Mouse (Mus musculus): Measurements from ENCODE around the gene Rad50.
A peak's percentile ranks its signal among the peaks of the same experiment; 100 is the strongest.

Rad50 gene

DNA sequence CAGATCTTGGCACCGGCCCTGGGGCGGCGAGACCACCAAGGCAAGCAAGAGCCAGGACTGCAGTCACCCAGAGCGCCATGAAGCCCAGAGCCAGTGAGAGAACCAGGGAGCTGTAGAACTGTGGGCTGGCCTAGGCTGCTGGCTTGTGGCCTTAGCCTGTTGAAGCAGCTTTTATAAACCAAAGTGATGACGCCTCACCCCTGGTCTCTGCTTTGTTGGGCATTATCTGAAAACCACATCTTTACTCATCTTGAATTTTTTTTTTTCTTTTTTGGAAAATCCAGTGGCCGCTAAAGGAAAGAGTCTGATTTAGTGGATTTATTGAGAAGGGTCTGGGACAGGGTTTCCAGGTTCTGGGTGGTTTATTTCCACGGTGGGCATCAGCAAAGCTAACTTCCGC lies 72.6 kb downstream of the Rad50 start, which contains the start of gene Il13:
Gene Il13 (minus strand): TSS at position 147 of the 400 bp plus-strand sequence.
- DNase-seq (ENCODE audit: low read depth, low spot score): no peak

GRCm38 (mm10) chr11:53633644-53634043 lies 73.5 kb downstream of the Rad50 start:
- no peak for DNase-seq (ENCODE audit: low read depth, low spot score)

DNA sequence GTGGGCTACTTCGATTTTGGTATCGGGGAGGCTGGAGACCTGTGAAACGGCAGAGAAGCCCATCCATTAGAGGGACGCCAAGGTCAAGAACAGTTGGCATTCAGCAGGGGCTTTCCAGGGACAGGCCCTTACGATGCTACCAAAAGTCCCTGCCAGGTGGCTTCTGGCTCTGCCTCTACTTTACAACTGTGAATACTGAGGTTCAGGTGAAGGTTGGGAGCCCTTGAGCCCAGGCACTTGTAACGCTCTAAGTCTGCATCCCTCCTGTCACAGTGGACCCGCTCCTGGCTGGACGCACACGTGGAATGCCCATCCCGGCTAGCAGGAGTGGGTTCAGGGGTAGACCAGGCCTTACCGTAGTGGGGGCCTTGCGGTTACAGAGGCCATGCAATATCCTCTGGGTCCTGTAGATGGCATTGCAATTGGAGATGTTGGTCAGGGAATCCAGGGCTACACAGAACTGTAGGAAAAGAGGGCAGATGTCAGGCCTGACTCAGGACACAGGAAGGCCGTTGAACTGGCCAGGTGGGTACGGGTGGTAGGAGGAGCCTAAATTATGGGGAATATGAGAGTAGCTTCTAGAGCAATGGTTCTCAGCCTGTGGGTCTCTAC lies 74.9 kb downstream of the Rad50 start:
- peak; percentile 68 for DNase-seq (ENCODE audit: low read depth, low spot score)

DNA sequence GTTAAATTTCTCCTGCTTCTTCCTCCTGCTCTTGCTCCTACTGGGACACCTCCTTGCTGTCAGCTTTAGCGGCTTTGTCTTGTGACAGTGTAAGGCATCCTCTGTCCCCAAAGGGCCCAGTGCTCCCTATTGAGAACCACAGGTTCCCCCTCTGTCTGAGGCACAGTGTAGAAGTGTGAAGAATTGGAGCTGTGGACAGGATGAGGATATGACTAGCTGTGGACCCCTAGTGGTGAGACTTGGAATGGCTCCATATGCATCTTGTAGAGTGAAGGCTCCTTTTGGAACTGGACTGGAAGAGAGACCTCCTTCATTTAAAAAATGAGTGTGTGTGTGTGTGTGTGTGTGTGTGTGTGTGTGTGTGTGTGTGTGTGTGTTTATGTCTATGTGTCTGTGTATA lies 79.3 kb downstream of the Rad50 start:
- peak; percentile 85 for DNase-seq (ENCODE audit: low read depth, low spot score)

- no peak for DNase-seq (ENCODE audit: low read depth, low spot score)
Observed at GRCm38 (mm10) chr11:53626802-53627373, 80.2 kb downstream of the Rad50 start.

DNA sequence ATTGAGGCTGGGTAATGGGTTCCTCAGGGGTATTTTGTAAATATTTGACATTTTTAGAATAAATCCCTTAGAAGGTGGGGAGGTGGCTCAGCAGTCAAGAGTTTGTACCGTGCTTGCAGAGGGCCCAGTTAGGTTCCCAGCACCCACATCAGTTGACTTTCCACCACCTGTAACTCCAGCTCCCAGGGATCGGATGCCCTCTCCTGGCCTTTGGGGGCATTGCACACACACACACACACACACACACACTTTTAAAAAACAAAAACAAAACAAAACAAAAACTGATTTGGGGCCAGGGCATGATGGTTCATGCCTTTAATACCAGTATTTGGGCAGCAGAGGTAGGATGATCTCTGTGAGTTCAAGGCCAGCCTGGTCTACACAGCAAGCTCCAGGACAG lies 83.0 kb downstream of the Rad50 start:
- DNase-seq (ENCODE audit: low read depth, low spot score): no peak

DNA sequence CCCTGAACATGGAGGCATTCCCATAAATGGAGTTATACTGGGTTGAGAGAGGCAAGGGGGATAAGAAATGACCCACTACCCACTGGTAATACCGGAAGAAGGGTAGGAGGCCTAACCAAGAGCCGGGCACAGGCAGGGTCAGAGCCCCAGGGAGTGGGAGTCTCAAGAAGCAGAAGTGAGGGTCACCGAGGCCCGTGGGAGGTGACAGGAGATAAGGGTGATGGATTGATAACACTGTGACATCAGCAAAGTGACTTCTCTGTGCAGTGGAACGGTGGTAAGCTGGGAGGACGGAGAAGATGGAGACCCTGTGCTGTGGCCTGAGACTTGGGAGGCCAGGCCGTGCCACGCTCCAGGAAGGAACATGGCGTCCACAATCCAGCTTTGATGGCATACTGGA lies 83.5 kb downstream of the Rad50 start:
- DNase-seq (ENCODE audit: low read depth, low spot score): no peak

DNA sequence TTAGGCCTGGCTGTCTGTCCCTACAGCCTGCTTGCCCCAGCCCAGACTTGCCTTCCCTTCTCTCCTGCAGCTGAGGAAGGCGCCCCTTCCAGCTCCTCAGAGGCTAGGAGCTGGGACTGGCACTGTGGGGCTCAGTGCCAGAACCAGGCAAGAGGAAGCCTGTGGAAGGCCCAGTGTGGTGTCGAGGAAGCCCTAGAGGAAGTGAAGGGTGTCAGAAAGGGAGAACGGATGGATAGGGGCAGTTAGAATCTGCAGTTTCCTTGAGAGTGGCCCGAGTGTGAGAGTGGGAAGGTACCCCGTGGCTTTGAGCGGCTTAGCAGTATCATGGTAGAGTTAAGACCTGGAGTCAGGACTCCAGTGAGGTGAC lies 84.7 kb downstream of the Rad50 start:
- DNase-seq (ENCODE audit: low read depth, low spot score): no peak

GRCm38 (mm10) chr11:53621582-53622439 lies 85.3 kb downstream of the Rad50 start:
- DNase-seq (ENCODE audit: low read depth, low spot score): no peak

DNA sequence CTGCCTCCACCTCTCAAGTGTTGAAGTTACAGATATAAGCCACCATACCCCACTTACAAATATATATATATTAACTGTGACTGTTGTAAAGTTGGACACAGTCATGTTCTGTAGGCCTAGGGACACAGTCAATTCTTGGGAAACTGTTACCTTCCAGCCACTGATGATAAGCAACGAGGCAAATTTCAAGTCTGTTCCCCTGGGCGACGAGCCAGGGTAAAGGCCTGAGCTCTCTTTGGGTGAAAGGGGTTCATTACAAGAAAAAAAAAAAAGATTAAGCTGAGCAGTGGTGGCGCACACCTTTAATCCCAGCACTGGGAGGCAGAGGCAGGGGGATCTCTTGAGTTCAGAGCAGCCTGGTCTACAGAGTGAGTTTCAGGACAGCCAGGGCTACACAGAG lies 87.0 kb downstream of the Rad50 start:
- no peak for DNase-seq (ENCODE audit: low read depth, low spot score)

DNA sequence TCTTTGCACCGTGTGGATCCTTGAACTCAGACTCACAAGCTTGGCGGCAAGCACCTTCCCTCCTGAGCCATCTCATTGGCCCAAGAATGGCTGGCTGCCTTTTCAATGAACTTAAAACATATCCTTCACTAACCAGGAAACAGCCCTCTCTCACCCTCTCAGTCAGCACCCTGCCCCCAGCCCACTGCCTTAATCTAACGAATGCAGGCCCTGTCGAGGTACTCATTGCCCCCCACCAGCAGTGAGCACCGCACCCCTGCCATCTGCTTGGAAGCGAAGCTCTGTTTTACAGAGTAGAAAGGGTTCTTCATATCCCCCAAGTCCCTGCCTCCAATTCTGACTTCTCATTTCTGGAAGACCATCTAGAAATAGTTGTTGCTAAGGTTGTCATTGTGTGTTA lies 87.7 kb downstream of the Rad50 start:
- no peak for DNase-seq (ENCODE audit: low read depth, low spot score)

DNA sequence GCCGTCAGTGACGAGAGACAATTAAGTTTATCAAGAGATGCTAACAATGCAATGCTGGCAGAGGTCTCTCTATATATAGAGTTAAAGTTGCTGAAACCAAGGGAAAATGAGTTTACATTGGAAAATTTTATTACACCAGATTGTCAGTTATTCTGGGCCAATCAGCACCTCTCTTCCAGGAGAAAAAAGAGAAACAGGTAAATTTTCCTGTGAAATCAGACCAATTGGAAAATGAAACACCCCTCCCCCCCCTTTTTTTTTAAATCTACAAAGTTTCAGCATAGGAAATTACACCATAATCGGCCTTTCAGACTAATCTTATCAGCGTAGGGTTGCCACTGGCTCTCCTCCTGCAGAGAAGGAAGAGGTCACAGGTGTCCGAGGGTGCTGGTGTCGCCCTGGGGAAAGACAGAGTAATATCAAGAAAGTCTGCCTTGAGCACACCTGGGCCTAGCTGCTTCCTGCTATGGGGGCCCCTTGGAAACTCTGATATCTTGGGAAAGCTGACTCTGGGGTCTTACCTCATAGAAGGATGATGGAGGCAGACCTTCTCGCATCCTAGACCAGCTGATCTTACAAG lies 88.4 kb downstream of the Rad50 start, which contains the start of gene Il4:
Gene Il4 (minus strand): TSS at position 51 of the 580 bp plus-strand sequence.
- no peak for DNase-seq (ENCODE audit: low read depth, low spot score)

GRCm38 (mm10) chr11:53617562-53618109 lies 89.5 kb downstream of the Rad50 start:
- no peak for DNase-seq (ENCODE audit: low read depth, low spot score)

GRCm38 (mm10) chr11:53616748-53617558 lies 90.2 kb downstream of the Rad50 start:
- DNase-seq (ENCODE audit: low read depth, low spot score): no peak

- DNase-seq (ENCODE audit: low read depth, low spot score): no peak
Observed at GRCm38 (mm10) chr11:53615575-53615974, 91.5 kb downstream of the Rad50 start.

- no peak for DNase-seq (ENCODE audit: low read depth, low spot score)
Observed at GRCm38 (mm10) chr11:53615172-53615571, 91.9 kb downstream of the Rad50 start.

- no peak for DNase-seq (ENCODE audit: low read depth, low spot score)
Observed at GRCm38 (mm10) chr11:53609672-53610071, 97.4 kb downstream of the Rad50 start.

DNA sequence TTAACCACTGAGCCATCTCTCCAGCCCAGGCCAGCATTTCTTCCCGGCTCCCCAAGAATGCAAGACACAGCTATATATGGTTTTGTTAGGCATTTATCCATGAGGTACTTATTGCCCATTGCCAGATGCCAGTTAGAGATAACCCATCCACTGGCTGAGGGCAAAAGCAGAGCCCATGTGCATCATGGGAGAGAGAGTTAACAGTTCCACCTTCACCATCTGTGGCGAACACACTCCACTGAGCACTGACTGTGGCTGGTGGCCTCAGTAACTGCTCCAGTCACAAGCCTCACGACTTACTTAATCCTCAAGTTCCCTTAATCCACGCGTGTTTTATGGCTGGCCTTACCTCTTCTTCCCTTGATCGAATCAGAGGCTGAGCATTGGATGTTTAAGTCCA lies 97.9 kb downstream of the Rad50 start:
- DNase-seq (ENCODE audit: low read depth, low spot score): no peak

GRCm38 (mm10) chr11:53605609-53606008 lies 101.5 kb downstream of the Rad50 start:
- no peak for DNase-seq (ENCODE audit: low read depth, low spot score)

DNA sequence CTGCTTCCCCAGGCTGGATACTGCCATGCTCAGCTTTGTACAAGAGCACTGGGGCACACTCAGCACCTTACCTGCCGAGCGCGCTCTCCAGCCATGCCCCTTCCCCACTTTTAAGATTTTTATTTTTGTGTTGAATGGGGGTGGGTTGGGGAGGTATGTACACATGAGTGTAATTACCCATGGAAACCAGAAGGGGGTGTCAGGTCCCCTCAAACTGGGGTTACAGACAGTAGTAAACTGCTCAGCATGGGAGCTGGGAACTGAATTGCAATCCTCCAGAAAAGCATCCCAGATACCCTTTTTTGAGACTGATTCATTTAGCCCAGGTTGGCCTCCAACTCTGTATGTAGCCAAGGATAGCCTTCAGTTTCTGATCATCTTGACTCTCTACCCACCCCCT lies 102.1 kb downstream of the Rad50 start:
- peak; percentile 55 for DNase-seq (ENCODE audit: low read depth, low spot score)

Data from ZHBTc4 (cell line).